Mouse (Mus musculus) ovary, adult 2 months (tissue): ENCODE results near the gene Snrk. TPM values are rescaled to one million over a fixed set of nuclear protein-coding genes. Genes with fewer than 3 reads are reported as not detected.

ENCODE experiments used
- polyA plus RNA-seq: library from polyadenylated mRNA; depleted of rRNA; stranded (reverse); fragments of >200 nt; gene quantifications from 2 replicates; pipeline ENCODE4 v1.2.3, GENCODE M21; 2012; rRNA removed

The Snrk gene
- 61.7 and 72.4 TPM in 2 replicates for polyA plus RNA-seq

GRCm38 (mm10) chr9:122117112-122117616, at the start of gene Snrk:
Snrk (plus strand) TSS chr9:122117266.

Other genes starting within 250 kb of the Snrk start
- 2.6 and 2.7 TPM in 2 replicates for gene Ackr2, start 218.9 kb upstream of the Snrk start, polyA plus RNA-seq
- 0.36 and 0.40 TPM in 2 replicates for gene Cyp8b1, start 201.0 kb upstream of the Snrk start, polyA plus RNA-seq
- gene Fam198a, start 166.3 kb upstream of the Snrk start, polyA plus RNA-seq = 9.3 and 9.7 TPM in 2 replicates
- gene Pomgnt2, start 120.2 kb upstream of the Snrk start, polyA plus RNA-seq = 41.0 and 47.8 TPM in 2 replicates
- gene Ano10, start 177.2 kb downstream of the Snrk start, polyA plus RNA-seq = 56.9 and 67.8 TPM in 2 replicates
- 8.1 and 13.9 TPM in 2 replicates for gene Abhd5, start 234.3 kb downstream of the Snrk start, polyA plus RNA-seq